Mouse (Mus musculus): ENCODE results near the gene Fntb. TPM values are rescaled to one million over a fixed set of nuclear protein-coding genes. Genes with fewer than 3 reads are reported as not detected.

Gene Fntb
- polyA plus RNA-seq, 1 experiment from 2014 or later: 39.2 TPM

DNA sequence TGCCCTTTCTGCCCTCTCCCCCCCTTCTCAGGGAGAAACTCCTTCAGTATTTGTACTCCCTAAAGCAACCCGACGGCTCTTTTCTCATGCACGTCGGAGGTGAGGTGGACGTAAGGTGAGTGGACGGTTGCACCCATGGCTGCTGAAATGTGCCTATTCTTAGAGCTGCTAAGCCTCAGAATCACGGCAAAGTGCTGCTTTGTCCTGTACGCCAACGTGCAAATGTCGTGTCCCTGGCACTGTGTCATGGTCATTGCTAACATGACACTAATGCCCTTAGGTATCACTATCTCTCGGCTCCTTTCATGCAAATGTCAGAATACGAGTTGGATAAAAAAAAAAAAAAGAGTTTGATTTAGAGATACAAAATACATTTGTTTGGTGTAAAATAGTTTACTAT, 122.6 kb downstream of the Fntb start:
- 82% methylated on average over 12 of the region's 12 CpGs for WGBS
- Histone ChIP-seq H3K27me3 (ENCODE audit: insufficient read depth, poor library complexity, severe bottlenecking) (no peaks in the 10 kb centered on the region), H3K27ac (no peak overlapping the region), H3K4me1 (peaks cover 11% of the 10 kb centered on the region), H3K9me3 (no peaks in the 10 kb centered on the region), H3K36me3 (peaks cover 20% of the 10 kb centered on the region; the same call in 1 of the 2 replicates), H3K4me3 (no peak overlapping the region)
- DNase-seq (ENCODE audit: low spot score): no peak

- H3K27ac ChIP-seq: no peak overlapping the region
- peaks cover 3% of the 10 kb centered on the region for H3K4me1 ChIP-seq
- H3K36me3 ChIP-seq: peaks cover 20% of the 10 kb centered on the region; the same call in 1 of the 2 replicates
- WGBS: 85% methylated on average over 11 of the region's 11 CpGs
- no peak for DNase-seq (ENCODE audit: low spot score)
- no peaks in the 10 kb centered on the region for H3K9me3 ChIP-seq
- H3K4me3 ChIP-seq: no peak overlapping the region
- H3K27me3 ChIP-seq (ENCODE audit: insufficient read depth, poor library complexity, severe bottlenecking): no peaks in the 10 kb centered on the region
These were observed 124.2 kb downstream of the Fntb start for GRCm38 (mm10) chr12:76889404-76890184.

GRCm38 (mm10) chr12:76891160-76891559, 125.8 kb downstream of the Fntb start:
- Histone ChIP-seq H3K4me1 (peaks cover 17% of the 10 kb centered on the region), H3K27ac (no peak overlapping the region), H3K9me3 (no peaks in the 10 kb centered on the region), H3K4me3 (no peak overlapping the region), H3K27me3 (ENCODE audit: insufficient read depth, poor library complexity, severe bottlenecking) (no peaks in the 10 kb centered on the region), H3K36me3 (peaks cover 20% of the 10 kb centered on the region; the same call in 1 of the 2 replicates)
- 83% methylated on average over 3 of the region's 3 CpGs for WGBS
- DNase-seq (ENCODE audit: low spot score): no peak

DNA sequence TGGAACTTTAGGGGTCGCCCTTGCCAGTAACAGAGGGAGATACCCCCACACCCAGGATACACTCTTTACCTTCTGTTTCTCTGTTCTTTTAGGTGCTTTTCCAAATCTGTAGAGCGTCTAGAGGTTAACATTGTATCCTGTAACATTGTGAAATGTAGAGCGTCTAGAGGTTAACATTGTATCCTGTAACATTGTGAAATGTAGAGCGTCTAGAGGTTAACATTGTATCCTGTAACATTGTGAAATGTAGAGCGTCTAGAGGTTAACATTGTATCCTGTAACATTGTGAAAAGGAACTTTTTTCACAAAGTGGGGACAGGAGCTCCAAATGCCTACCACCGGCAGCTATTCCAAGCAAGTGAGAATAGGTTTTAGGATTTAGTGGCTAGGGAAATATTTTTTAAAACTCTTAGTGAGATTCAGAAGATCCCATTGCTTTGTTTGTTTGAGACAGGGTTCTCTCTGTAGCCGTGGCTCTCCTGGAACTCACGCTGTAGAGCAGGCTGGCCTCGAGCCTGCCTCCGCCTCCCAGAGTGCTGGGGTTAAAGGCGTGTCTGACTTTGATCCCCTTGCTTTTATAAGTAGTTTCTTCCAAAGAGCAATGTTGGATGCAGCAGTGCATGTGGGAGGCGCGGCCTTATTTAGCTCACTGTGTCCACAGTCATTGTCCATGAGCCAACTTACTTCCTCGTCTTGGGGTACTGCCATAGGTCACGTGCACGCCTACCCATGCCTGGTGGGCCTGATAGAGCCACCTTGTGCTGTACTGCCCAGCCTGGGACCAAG, 127.7 kb downstream of the Fntb start:
- no peaks in the 10 kb centered on the region for H3K27me3 ChIP-seq (ENCODE audit: insufficient read depth, poor library complexity, severe bottlenecking)
- H3K4me1 ChIP-seq: peaks cover 17% of the 10 kb centered on the region
- 92% methylated on average over 16 of the region's 16 CpGs for WGBS
- peaks cover 16% of the 10 kb centered on the region; the same call in 1 of the 2 replicates for H3K36me3 ChIP-seq
- no peak overlapping the region for H3K4me3 ChIP-seq
- no peak for DNase-seq (ENCODE audit: low spot score)
- no peak overlapping the region for H3K27ac ChIP-seq
- H3K9me3 ChIP-seq: no peaks in the 10 kb centered on the region

GRCm38 (mm10) chr12:76894792-76895559, 129.6 kb downstream of the Fntb start:
- Histone ChIP-seq H3K36me3 (peaks cover 12% of the 10 kb centered on the region; the same call in 1 of the 2 replicates), H3K27me3 (ENCODE audit: insufficient read depth, poor library complexity, severe bottlenecking) (no peaks in the 10 kb centered on the region), H3K27ac (peak overlapping the region; percentile 79), H3K4me3 (no peak overlapping the region), H3K4me1 (peaks cover 17% of the 10 kb centered on the region), H3K9me3 (no peaks in the 10 kb centered on the region)
- DNase-seq (ENCODE audit: low spot score): no peak
- 72% methylated on average over 10 of the region's 10 CpGs for WGBS

DNA sequence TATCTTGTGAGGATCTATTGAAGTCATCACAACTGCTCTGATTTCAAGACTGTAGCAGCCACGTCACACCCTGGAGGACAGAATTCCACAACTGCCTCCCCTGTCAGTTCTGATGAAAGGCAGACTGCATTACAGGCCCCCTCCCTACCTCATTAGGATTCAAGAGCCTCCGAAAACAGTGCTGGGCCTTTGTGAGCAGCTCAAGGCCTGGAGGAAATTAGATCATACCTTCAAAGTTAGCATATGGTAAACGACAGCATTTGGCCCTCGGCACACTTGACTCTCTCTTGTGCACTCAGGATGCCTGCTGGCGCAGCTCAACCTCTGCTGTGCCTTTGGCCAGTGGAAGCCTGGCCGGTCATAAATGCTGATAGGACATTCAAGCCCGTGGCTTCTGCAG, 130.4 kb downstream of the Fntb start:
- DNase-seq (ENCODE audit: low spot score): peak; percentile 84
- peaks cover 17% of the 10 kb centered on the region for H3K4me1 ChIP-seq
- H3K9me3 ChIP-seq: no peaks in the 10 kb centered on the region
- H3K36me3 ChIP-seq: peaks cover 19% of the 10 kb centered on the region
- 20% methylated on average over 7 of the region's 7 CpGs for WGBS
- H3K27ac ChIP-seq: peak overlapping the region; percentile 79
- H3K27me3 ChIP-seq (ENCODE audit: insufficient read depth, poor library complexity, severe bottlenecking): no peaks in the 10 kb centered on the region
- H3K4me3 ChIP-seq: no peak overlapping the region

GRCm38 (mm10) chr12:76896566-76896965, 131.2 kb downstream of the Fntb start:
- Histone ChIP-seq H3K27ac (0 out of 2 replicates have a peak overlapping the region, but pooled peaks have one; percentile 79), H3K36me3 (peaks cover 24% of the 10 kb centered on the region), H3K9me3 (no peaks in the 10 kb centered on the region), H3K4me3 (no peak overlapping the region), H3K27me3 (ENCODE audit: insufficient read depth, poor library complexity, severe bottlenecking) (no peaks in the 10 kb centered on the region), H3K4me1 (peaks cover 17% of the 10 kb centered on the region)
- no peak for DNase-seq (ENCODE audit: low spot score)
- WGBS: 80% methylated on average over 4 of the region's 4 CpGs

DNA sequence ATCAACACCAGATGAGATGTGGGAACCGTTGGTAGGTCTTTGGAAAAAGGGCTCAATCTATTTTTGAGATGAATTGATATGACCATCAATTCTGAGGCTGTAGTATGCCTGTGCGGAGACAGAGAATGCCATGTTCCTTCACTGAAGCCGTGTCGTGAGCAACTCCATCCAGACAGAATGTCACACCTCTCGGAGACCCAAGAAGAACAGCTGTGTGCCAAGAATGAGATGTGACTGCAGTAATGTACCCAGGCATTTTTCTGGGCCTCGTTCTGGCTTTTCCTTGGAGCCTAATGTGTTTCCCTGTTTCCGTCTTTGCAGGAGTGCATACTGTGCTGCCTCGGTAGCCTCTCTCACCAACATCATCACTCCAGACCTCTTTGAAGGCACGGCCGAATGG, 131.6 kb downstream of the Fntb start:
- 86% methylated on average over 10 of the region's 10 CpGs for WGBS

DNA sequence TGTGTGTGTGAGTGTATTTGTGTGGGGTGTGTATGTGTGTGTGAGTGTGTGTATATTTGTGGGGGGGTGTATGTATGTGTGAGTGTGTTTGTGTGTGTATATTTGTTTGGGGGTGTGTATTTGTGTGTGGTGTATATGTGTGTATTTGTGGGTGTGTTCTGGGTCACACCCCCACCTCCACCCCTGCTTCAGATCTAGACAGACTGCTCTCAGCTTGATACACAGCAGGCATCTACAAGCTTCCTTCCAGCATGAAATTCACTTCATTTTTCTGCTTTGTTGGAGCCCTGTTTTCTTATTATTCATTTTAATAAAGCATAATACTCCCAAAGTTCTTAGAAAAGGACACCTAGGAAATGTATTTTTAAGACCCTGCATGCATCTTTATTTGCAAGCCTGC, 132.8 kb downstream of the Fntb start:
- DNase-seq (ENCODE audit: low spot score): no peak
- H3K27me3 ChIP-seq (ENCODE audit: insufficient read depth, poor library complexity, severe bottlenecking): no peaks in the 10 kb centered on the region

More for the DNA sequence above, 131.6 kb downstream of the Fntb start:
- Histone ChIP-seq H3K36me3 (peaks cover 26% of the 10 kb centered on the region), H3K4me3 (no peak overlapping the region), H3K27ac (no peak overlapping the region), H3K27me3 (ENCODE audit: insufficient read depth, poor library complexity, severe bottlenecking) (no peaks in the 10 kb centered on the region), H3K9me3 (no peaks in the 10 kb centered on the region), H3K4me1 (peaks cover 17% of the 10 kb centered on the region)
- DNase-seq (ENCODE audit: low spot score): no peak

DNA sequence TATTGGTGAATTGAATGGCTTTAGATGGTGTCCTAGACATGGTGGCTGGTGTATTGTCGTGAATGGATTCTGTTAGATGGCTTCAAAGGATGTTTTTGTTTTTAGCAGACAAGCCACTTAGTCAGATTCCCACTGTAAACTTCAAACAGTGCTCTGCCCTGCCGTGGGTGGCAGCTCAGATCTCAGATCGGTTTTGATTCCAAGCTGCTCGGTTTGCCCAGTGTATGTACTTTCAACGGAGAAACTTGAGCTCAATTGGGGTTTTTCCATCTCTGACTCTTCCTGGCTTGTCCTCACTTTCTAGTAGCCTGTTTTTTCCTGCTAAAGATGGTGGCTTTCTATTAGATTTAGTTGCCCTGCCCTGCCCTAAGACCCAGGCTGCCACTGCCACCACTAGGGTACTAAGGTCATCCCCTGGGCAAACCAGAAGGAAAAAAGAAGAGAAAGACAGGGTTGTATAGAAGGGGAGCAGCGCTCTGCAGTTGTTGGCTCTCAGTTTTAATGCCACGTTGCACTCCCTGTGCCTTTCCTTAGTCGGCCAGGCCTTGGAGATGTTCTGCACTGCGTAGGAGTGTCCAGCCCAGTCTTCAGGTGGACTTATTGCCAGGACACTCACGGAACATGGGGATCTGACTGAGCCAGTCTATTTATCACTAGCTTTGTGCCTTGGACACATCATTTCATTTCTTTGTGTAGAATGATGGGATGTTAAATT, 134.0 kb downstream of the Fntb start:
- no peaks in the 10 kb centered on the region for H3K9me3 ChIP-seq
- WGBS: 85% methylated on average over 10 of the region's 10 CpGs
- H3K4me3 ChIP-seq: no peak overlapping the region
- no peak for DNase-seq (ENCODE audit: low spot score)
- peaks cover 16% of the 10 kb centered on the region for H3K4me1 ChIP-seq
- no peak overlapping the region for H3K27ac ChIP-seq
- H3K27me3 ChIP-seq (ENCODE audit: insufficient read depth, poor library complexity, severe bottlenecking): no peaks in the 10 kb centered on the region
- peaks cover 18% of the 10 kb centered on the region for H3K36me3 ChIP-seq

More for the DNA sequence above, 132.8 kb downstream of the Fntb start:
- peaks cover 18% of the 10 kb centered on the region for H3K36me3 ChIP-seq
- H3K27ac ChIP-seq: no peak overlapping the region
- H3K4me1 ChIP-seq: peaks cover 17% of the 10 kb centered on the region
- no peaks in the 10 kb centered on the region for H3K9me3 ChIP-seq
- H3K4me3 ChIP-seq: no peak overlapping the region

DNA sequence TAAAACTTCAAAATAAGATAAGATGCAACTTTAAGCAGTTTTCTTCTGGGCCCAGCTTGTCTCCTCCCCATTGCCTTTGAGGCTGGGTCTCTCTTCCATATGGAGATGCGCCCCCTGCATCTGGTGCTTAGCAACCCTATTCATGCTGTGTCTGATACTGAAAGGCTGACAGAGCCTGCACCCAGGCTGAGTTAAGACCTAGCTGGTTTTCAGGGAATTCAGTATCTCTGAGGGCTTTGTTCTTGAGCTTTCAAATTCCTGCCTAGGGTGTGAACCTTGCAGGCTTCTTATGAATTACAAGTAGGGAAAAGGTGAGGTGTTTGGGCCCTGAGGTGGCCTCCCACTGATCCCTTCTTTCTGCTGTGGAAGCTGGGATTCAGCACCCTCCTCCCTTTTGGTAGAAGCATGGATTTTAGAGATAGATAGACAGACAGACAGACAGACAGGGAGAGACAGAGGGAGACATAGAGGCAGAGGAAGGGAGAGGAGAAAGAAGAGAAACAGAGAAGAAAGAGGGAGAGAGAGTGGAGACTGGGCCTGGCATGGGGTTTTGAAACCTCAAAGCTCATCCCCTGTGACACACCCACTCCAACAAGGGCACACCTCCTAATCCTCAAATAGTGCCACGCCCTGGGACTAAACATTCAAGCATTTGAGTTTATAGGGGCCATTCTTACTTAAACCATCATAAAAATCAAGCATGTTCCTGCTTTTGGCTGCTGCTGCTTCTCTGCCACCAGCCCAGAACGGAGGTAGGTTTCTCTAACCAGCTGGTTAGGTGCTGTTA, 136.3 kb downstream of the Fntb start:
- peaks cover 21% of the 10 kb centered on the region for H3K36me3 ChIP-seq
- H3K4me3 ChIP-seq: no peak overlapping the region
- H3K4me1 ChIP-seq: peaks cover 6% of the 10 kb centered on the region; the same call in 1 of the 2 replicates
- H3K9me3 ChIP-seq: no peaks in the 10 kb centered on the region
- no peak overlapping the region for H3K27ac ChIP-seq
- 74% methylated on average over 3 of the region's 3 CpGs for whole genome bisulfite sequencing
- DNase-seq (ENCODE audit: low spot score): no peak
- H3K27me3 ChIP-seq (ENCODE audit: insufficient read depth, poor library complexity, severe bottlenecking): no peaks in the 10 kb centered on the region

All from heart, embryonic 10.5 days (tissue).